Mouse (Mus musculus) myocyte (in vitro differentiated cells): ENCODE results near the gene Grm8. TPM values are rescaled to one million over a fixed set of nuclear protein-coding genes. Genes with fewer than 3 reads are reported as not detected.

Experiments used
- H3K27me3 ChIP-seq: one replicate; pipeline ENCODE4 v1.6.1; 2011; ENCODE audit not compliant: control insufficient read depth, insufficient read depth, insufficient read length
- H3K36me3 ChIP-seq: one replicate; pipeline ENCODE4 v1.6.1; 2011; ENCODE audit not compliant: control insufficient read depth, insufficient read depth
- H3K4me2 ChIP-seq: one replicate; pipeline ENCODE4 v1.6.1; 2011; ENCODE audit warnings: low read depth, control low read depth
- H3K4me3 ChIP-seq: one replicate; pipeline ENCODE4 v1.5.1; 2011; ENCODE audit warnings: mild to moderate bottlenecking, control low read depth, moderate library complexity
- H3K79me2 ChIP-seq: one replicate; pipeline ENCODE4 v1.6.1; 2011; ENCODE audit not compliant: control insufficient read depth, insufficient read depth
- H3ac ChIP-seq: one replicate; pipeline ENCODE4 v1.6.1; 2011; ENCODE audit not compliant: control insufficient read depth, insufficient read length
- CEBPB ChIP-seq: IDR thresholded peaks from 2 replicates; pipeline ENCODE4 v1.6.1; 2011; ENCODE audit warnings: mild to moderate bottlenecking, moderate library complexity; ENCODE audit not compliant: poor library complexity, insufficient read depth, severe bottlenecking
- E2F4 ChIP-seq: IDR thresholded peaks from one replicate; pipeline ENCODE4 v1.6.1; 2011; ENCODE audit warnings: mild to moderate bottlenecking, control low read depth, moderate library complexity; ENCODE audit not compliant: insufficient read depth
- MAX ChIP-seq: IDR thresholded peaks from one replicate; pipeline ENCODE4 v1.6.1; 2011; ENCODE audit warnings: low read depth, mild to moderate bottlenecking, control low read depth
- MYOD1 ChIP-seq, 3 experiments: IDR thresholded peaks; one replicate each; pipeline ENCODE4 v1.6.1; 2011; ENCODE audit warnings: control low read depth in 2 of 3, low read depth in 2 of 3, mild to moderate bottlenecking in 2 of 3, moderate library complexity in 1 of 3; ENCODE audit not compliant: insufficient read length in 2 of 3, control insufficient read depth in 1 of 3
- MYOG ChIP-seq, 3 experiments: IDR thresholded peaks; one replicate each; pipeline ENCODE4 v1.6.1; 2011; ENCODE audit warnings: control low read depth in 2 of 3, low read depth in 2 of 3, mild to moderate bottlenecking in 2 of 3; ENCODE audit not compliant: insufficient read length in 2 of 3, control insufficient read depth in 1 of 3, insufficient read depth in 1 of 3
- POLR2A ChIP-seq: IDR thresholded peaks from one replicate; pipeline ENCODE4 v1.6.1; 2011; ENCODE audit warnings: low read depth, mild to moderate bottlenecking, control low read depth, moderate library complexity; ENCODE audit not compliant: insufficient read length
- POLR2AphosphoS2 ChIP-seq: IDR thresholded peaks from one replicate; pipeline ENCODE4 v1.6.1; 2011; ENCODE audit warnings: low read depth, control low read depth; ENCODE audit not compliant: insufficient read length
- REST ChIP-seq: IDR thresholded peaks from one replicate; pipeline ENCODE4 v1.6.1; 2011; ENCODE audit warnings: mild to moderate bottlenecking, control low read depth, moderate library complexity; ENCODE audit not compliant: insufficient read depth, insufficient read length
- SRF ChIP-seq: IDR thresholded peaks from one replicate; pipeline ENCODE4 v1.6.1; 2011; ENCODE audit warnings: low read depth; ENCODE audit not compliant: control insufficient read depth, insufficient read length
- TCF12 ChIP-seq: IDR thresholded peaks from one replicate; pipeline ENCODE4 v1.6.1; 2011; ENCODE audit warnings: mild to moderate bottlenecking, control low read depth; ENCODE audit not compliant: poor library complexity, insufficient read depth, severe bottlenecking
- TCF3 ChIP-seq: IDR thresholded peaks from one replicate; pipeline ENCODE4 v1.6.1; 2011; ENCODE audit warnings: low read depth, control low read depth; ENCODE audit not compliant: insufficient read length
- USF1 ChIP-seq: IDR thresholded peaks from one replicate; pipeline ENCODE4 v1.6.1; 2011; ENCODE audit warnings: low read depth, mild to moderate bottlenecking, control low read depth, moderate library complexity
- polyA plus RNA-seq: library from polyadenylated mRNA; unstranded; fragments of >200 nt; fragmentation: generic; extraction: Trizol; gene quantifications from one replicate; pipeline ENCODE4 v1.2.1, GENCODE M21; 2012; ENCODE audit warnings: missing spikeins

Gene Grm8
- polyA plus RNA-seq, 1 experiment, result not detected

DNA sequence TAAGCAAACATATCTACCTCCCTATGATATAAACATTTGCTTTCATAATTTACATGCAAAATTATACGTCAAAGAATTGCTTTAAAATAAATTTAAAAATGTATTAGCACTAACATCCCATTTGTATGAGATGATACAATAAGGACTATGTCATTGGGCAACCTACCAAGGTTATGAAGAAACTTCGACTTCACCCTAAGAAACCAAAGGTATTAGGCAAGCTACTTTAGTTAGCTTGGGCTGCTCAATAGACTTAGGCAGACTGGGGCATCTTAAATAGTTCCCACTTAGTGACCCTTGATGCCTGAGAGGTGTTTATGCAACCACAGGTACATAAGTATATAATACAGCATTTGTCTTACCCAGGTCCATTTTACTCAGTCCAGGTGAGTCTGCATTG is 19.5 kb downstream of the Grm8 start:
- H3K4me3 ChIP-seq, result no peak overlapping the region
- H3K36me3 ChIP-seq, result no peaks in the 10 kb centered on the region
- no peak overlapping the region for H3ac ChIP-seq
- no peak for TF ChIP-seq MYOG (IDR thresholded peaks at IDR 0.05; ENCODE audit: control insufficient read depth in 1 of 3, insufficient read depth in 1 of 3, insufficient read length in 2 of 3, low read depth in 2 of 3)
- TF ChIP-seq POLR2AphosphoS2, result no peak
- no peak for TF ChIP-seq TCF12
- no peak for TF ChIP-seq TCF3
- no peak for TF ChIP-seq REST
- TF ChIP-seq E2F4, result no peak
- TF ChIP-seq MAX, result no peak
- H3K27me3 ChIP-seq, result peaks cover 6% of the 10 kb centered on the region
- H3K4me2 ChIP-seq, result no peak overlapping the region
- H3K79me2 ChIP-seq, result no peaks in the 10 kb centered on the region

- Histone ChIP-seq H3K4me2 (no peak overlapping the region), H3K4me3 (no peak overlapping the region), H3K27me3 (peaks cover 6% of the 10 kb centered on the region), H3K79me2 (no peaks in the 10 kb centered on the region), H3ac (no peak overlapping the region), H3K36me3 (no peaks in the 10 kb centered on the region)
- no peak for TF ChIP-seq POLR2AphosphoS2
- TF ChIP-seq MAX, result no peak
- no peak for TF ChIP-seq USF1
- no peak for TF ChIP-seq E2F4
- no peak for TF ChIP-seq TCF12
- no peak for TF ChIP-seq MYOD1 (IDR thresholded peaks at IDR 0.05; ENCODE audit: control insufficient read depth in 1 of 3, insufficient read length in 2 of 3, low read depth in 2 of 3)
- no peak for TF ChIP-seq SRF
- TF ChIP-seq POLR2A, result no peak
- no peak for TF ChIP-seq MYOG (IDR thresholded peaks at IDR 0.05; ENCODE audit: control insufficient read depth in 1 of 3, insufficient read depth in 1 of 3, insufficient read length in 2 of 3, low read depth in 2 of 3)
- TF ChIP-seq REST, result no peak
- no peak for TF ChIP-seq CEBPB
- TF ChIP-seq TCF3, result no peak
These were observed 20.1 kb downstream of the Grm8 start for GRCm38 (mm10) chr6:28114916-28115315.

DNA sequence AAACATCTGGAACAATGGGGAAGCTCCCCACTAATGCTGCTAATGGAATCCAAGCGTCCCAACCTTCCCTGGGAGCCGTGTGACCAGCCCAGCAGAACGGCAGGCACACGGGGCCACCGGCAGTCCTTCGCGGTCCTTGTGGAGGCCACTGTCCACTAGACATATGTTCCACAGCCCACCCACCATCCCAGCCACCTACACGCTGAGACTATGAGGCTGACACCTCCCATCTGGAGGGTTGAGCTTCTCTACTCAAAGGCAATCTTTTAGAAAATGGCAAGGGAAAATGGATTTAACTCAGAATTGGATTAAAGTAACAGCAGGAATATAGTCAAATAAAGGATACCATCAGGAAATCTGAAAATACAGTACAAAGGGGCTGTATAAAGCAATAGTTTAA is 23.4 kb downstream of the Grm8 start:
- Histone ChIP-seq H3K79me2 (no peaks in the 10 kb centered on the region), H3K27me3 (peaks cover 6% of the 10 kb centered on the region), H3K36me3 (no peaks in the 10 kb centered on the region), H3ac (no peak overlapping the region), H3K4me3 (no peak overlapping the region), H3K4me2 (no peak overlapping the region)
- TF ChIP-seq REST (no peak), POLR2A (no peak), MYOG (IDR thresholded peaks at IDR 0.05; ENCODE audit: control insufficient read depth in 1 of 3, insufficient read depth in 1 of 3, insufficient read length in 2 of 3, low read depth in 2 of 3) (no peak), TCF3 (no peak), MYOD1 (IDR thresholded peaks at IDR 0.05; ENCODE audit: control insufficient read depth in 1 of 3, insufficient read length in 2 of 3, low read depth in 2 of 3) (no peak), SRF (no peak), POLR2AphosphoS2 (no peak), TCF12 (no peak), E2F4 (no peak), CEBPB (no peak), USF1 (no peak), MAX (no peak)

DNA sequence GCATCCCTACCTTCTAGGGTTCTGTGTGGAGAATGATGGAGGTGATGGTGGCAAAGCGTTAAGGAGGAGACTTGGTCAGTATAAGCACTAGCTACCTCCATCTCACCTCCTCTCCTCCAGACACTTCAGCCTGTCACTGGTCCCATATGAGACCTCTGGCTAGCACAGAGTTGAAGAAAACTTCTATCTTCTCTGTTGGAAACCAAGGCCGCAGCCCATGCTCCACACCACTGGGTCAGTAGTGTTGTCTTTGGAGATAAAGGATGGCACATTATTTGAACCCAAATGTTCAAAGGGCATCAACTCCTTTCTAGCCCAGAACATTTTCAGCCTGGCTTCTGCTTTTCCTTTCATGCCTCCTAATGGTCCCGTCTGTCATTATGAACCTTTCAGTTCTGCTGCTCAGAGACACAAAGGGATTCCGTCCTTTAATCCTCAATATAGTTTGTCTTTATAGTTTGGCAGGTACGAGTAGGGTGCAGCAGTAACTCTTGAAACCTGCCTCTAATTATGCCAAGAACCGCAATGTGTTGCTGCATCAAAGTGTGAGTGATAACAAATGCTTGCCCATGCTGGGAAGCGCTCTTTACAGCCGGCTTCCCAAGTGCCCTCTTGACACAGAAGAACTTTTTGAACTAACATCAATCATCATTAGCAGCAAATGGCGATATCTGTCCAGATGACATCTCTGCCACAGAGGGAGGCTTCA is 32.2 kb downstream of the Grm8 start:
- H3ac ChIP-seq, result no peak overlapping the region
- H3K27me3 ChIP-seq, result no peaks in the 10 kb centered on the region
- TF ChIP-seq POLR2AphosphoS2 (no peak), REST (no peak), MYOG (IDR thresholded peaks at IDR 0.05; ENCODE audit: control insufficient read depth in 1 of 3, insufficient read depth in 1 of 3, insufficient read length in 2 of 3, low read depth in 2 of 3) (no peak), CEBPB (no peak), MYOD1 (IDR thresholded peaks at IDR 0.05; ENCODE audit: control insufficient read depth in 1 of 3, insufficient read length in 2 of 3, low read depth in 2 of 3) (no peak), USF1 (no peak), E2F4 (no peak), POLR2A (no peak)
- no peak overlapping the region for H3K4me3 ChIP-seq
- no peaks in the 10 kb centered on the region for H3K36me3 ChIP-seq
- no peaks in the 10 kb centered on the region for H3K79me2 ChIP-seq
- no peak overlapping the region for H3K4me2 ChIP-seq

DNA sequence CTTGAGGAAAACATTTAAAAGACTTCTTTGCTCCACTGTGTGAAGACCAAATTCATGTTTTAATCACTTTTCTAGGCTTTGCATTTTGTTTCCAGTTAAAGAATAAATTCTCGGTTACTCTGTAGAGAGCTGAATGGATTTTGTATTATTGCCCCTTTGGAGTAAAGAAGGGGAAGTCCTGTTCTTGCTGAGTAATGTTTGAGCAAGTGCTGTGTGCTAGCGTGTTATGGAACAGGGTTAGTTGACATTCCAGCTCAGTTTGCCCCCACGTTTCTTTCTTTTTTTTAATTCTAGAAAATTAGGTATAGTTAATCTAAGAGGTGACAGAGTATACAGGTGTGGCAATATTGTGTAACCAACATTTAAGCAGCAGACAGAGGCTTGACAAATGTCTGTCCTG is 35.0 kb downstream of the Grm8 start:
- Histone ChIP-seq H3K27me3 (no peaks in the 10 kb centered on the region), H3K4me3 (no peak overlapping the region), H3K79me2 (no peaks in the 10 kb centered on the region), H3ac (no peak overlapping the region), H3K4me2 (no peak overlapping the region), H3K36me3 (no peaks in the 10 kb centered on the region)
- TF ChIP-seq TCF3 (no peak), POLR2AphosphoS2 (no peak), REST (no peak), E2F4 (no peak), CEBPB (no peak), MAX (no peak), TCF12 (no peak), MYOG (IDR thresholded peaks at IDR 0.05; ENCODE audit: control insufficient read depth in 1 of 3, insufficient read depth in 1 of 3, insufficient read length in 2 of 3, low read depth in 2 of 3) (no peak), POLR2A (no peak), MYOD1 (IDR thresholded peaks at IDR 0.05; ENCODE audit: control insufficient read depth in 1 of 3, insufficient read length in 2 of 3, low read depth in 2 of 3) (no peak), USF1 (no peak), SRF (no peak)
